Mouse (Mus musculus): ENCODE data around the gene Rabep1.
"Not testable (repeated sequence)": the region's sequence is repeated elsewhere in the genome, so short reads cannot be mapped to it uniquely, and the experiment has no call there.

Rabep1 gene

GRCm38 (mm10) chr11:70831201-70831600 is 13.4 kb upstream of the Rabep1 start:
- DNase-seq (ENCODE audit: low spot score), result no peak

- DNase-seq (ENCODE audit: low spot score), result no peak
These were observed 11.2 kb upstream of the Rabep1 start for GRCm38 (mm10) chr11:70833408-70833807.

- no peak for DNase-seq (ENCODE audit: low spot score)
These were observed 10.7 kb upstream of the Rabep1 start for GRCm38 (mm10) chr11:70833831-70834230.

DNA sequence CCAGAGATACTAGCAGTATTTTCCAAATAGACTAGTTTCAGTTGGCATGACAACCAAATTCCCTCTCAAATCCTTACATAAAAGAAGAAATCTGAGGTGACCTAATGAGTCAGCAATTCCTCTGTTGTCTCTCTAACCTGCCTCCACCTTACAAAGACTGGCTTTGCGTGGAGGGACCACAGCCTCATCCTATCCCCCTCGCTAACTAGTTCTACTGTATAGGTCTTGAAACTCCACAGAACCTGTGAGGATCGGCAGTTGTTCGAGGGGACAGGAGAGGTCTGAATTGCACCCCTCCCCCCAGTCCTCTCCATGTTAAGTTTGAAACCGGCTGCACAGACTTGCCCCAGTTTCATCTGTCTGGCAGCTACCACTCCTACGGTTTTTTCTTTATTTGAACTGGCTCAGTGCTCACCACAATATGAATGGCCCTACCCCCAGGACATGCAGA is 9.2 kb upstream of the Rabep1 start:
- no peak for DNase-seq (ENCODE audit: low spot score)

DNA sequence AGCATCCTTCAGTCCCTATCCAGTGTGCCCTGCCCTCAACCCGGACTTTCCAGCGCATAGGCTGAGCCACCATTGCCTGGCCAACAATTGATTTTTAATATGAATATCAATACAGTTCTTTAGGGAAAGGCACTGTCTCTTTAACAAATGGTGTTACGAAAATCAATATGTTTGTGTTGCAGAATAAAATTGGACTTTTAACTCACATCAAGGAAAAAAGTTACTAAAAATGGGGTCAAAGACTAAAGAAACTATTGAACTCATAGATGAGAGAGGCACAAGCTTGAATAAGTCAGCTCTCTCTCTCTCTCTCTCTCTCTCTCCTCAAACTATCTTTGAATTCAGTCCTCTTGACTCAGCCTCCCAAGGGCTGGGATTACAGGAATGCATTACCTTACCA is 7.5 kb upstream of the Rabep1 start:
- DNase-seq (ENCODE audit: low spot score), result no peak

- no peak for DNase-seq (ENCODE audit: low spot score)
These were observed 6.0 kb upstream of the Rabep1 start for GRCm38 (mm10) chr11:70838610-70839009.

DNA sequence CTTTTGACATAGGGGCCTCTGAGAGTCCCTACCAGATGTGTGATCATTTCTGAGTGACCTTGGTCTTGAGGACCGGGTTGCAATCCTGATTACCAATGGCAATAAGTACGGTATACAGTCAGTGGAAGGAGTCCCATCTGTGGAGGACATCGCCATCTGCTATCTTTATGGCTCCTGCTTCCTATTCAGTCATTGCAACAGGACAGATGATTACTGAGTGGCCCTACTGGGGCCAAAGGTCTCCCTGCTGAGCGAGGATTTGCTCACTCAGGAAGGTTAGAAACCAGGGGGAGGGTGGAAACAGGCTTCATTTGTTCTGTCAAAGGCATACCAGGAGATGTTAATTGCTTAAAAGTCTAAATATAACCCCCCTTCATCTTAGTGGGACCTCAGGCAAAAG is 1.6 kb upstream of the Rabep1 start:
- no peak for DNase-seq (ENCODE audit: low spot score)

- DNase-seq (ENCODE audit: low spot score), result peak; percentile 16
These were observed 652 bp upstream of the Rabep1 start for GRCm38 (mm10) chr11:70843701-70844551.

GRCm38 (mm10) chr11:70845457-70845978 is 940 bp downstream of the Rabep1 start:
- no peak for DNase-seq (ENCODE audit: low spot score)

DNA sequence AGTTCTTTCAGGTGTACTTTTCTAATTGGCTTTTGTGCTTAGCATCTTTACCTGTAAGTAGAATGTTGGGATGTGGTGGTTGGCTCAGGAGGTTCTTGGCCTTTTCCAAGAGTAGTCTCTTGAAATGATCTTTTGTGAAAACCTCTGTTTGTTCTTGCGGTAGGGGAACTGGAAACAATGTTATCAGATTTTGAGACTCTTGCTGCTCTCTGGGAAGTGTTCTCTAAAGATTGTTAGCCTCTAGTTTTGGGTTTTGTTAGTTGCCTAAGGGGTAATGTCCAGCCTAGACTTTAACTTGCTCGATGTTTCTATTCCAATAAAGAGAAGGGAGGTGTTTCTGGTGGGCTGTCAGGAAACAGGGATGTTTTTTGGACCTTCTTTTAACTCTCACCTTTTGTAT is 1.5 kb downstream of the Rabep1 start:
- DNase-seq (ENCODE audit: low spot score), result no peak

- no peak for DNase-seq (ENCODE audit: low spot score)
These were observed 15.8 kb downstream of the Rabep1 start for GRCm38 (mm10) chr11:70860371-70860770.

DNA sequence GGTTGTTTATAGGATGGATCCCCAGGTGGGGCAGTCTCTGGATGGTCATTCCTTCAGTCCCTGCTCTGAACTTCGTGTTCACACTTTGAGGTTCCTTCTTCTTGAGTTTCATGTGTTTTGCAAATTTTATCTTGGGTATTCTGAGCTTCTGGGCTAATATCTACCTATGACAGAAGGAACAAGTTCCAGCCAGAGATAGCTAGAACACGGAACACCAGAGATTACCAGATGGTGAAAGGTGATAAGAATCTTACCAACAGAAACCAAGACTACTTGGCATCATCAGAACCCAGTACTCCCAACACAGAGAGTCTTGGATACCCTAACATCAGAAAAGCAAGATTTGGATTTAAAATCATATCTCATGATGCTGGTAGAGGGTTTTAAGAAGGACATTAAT is 18.6 kb downstream of the Rabep1 start:
- DNase-seq (ENCODE audit: low spot score), result not testable (repeated sequence)

GRCm38 (mm10) chr11:70865223-70865622 is 20.6 kb downstream of the Rabep1 start:
- DNase-seq (ENCODE audit: low spot score), result no peak

- no peak for DNase-seq (ENCODE audit: low spot score)
These were observed 24.7 kb downstream of the Rabep1 start for GRCm38 (mm10) chr11:70869263-70869662.

- DNase-seq (ENCODE audit: low spot score), result no peak
These were observed 25.2 kb downstream of the Rabep1 start for GRCm38 (mm10) chr11:70869811-70870210.

DNA sequence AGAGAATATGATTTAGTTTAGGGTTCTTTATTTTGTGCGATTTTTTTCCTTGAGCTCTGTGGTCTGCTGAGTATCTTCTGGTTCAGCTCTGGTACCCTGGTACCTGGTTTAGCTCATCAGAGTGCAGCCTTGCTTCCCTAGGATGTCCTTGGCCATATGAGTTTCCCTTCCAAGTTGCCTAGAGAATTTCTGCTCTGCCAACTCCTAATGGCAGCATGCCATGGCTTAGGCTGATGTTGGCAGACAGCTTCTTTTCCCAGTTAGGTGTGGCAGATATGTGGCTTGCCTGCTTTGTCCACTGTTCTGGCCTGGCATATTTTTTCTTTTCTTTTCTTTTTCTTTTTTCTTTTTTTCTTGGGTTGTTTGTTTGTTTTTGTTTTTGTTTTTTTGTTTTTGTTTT is 25.8 kb downstream of the Rabep1 start:
- peak; percentile 73 for DNase-seq (ENCODE audit: low spot score)

DNA sequence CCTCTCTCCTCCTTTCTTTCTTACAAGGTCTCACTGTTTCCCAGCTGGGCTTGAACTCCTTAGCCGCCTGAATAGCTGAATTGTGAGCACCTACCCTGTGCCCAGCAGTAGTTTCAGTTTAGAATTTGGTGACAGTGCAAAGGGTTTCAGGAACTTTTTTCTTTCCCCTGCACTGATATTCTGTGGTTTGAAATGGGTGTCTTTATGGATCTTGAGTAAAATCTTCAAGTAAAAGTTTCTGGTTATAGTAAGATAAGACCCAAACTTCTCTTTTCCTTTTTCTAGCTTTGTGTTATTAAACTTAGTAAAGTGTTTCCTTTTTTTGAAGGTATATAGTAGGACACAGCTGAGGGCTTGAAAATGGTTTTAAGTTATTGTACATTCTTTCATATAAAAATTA is 26.5 kb downstream of the Rabep1 start:
- DNase-seq (ENCODE audit: low spot score), result no peak

GRCm38 (mm10) chr11:70871766-70872330 is 27.3 kb downstream of the Rabep1 start:
- peak; percentile 29 for DNase-seq (ENCODE audit: low spot score)

GRCm38 (mm10) chr11:70873846-70874613 is 29.5 kb downstream of the Rabep1 start:
- DNase-seq (ENCODE audit: low spot score), result no peak

GRCm38 (mm10) chr11:70877670-70878069 is 33.1 kb downstream of the Rabep1 start:
- DNase-seq (ENCODE audit: low spot score), result no peak

GRCm38 (mm10) chr11:70882905-70883430 is 38.4 kb downstream of the Rabep1 start:
- no peak for DNase-seq (ENCODE audit: low spot score)

DNA sequence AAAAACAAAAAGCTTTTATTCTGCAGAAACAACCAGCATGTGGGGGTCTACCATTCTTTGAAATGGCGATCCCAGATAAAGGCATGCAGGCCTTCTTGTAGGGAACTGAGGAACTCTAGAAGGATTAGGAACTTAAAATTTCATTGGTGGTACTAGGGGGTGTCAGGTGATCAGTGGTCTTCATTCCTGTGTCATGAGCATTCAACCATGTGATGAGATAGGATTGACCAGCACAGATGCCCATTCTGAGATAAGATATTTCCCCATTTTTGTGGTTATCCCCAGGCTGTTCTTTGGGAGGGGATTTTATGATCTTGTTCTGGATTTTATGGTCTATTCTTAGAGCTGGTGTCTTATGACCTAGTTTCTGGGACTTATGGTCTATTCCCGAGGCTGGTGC is 46.1 kb downstream of the Rabep1 start:
- no peak for DNase-seq (ENCODE audit: low spot score)
